Mouse (Mus musculus) right cerebral cortex, adult 2 months (tissue): Measurements from ENCODE around the gene Tle4.

Experiments
- DNase-seq, 2 experiments: peaks; one replicate each; pipeline ENCODE4 v3.0.0; 2021 to 2022; ENCODE audit warnings: low spot score in 2 of 2

Tle4 gene

DNA sequence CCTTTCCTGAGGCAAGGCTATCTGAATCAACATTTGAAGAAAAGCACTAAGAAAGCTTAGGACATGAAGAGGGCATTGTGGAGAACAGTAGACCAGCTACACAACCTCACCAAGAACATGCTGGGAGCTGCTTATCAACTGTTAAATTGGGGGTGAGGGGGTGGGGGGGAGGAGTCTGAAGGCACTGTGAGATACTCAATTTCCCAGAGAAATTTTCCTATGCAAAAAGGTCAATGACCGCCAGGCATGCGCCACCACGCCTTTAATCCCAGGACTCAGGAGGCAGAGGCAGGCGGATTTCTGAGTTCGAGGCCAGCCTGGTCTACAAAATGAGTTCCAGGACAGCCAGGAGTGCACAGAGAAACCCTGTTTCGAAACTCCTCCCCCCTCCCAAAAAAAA lies 65.0 kb downstream of the Tle4 start:
- no peak for DNase-seq

DNA sequence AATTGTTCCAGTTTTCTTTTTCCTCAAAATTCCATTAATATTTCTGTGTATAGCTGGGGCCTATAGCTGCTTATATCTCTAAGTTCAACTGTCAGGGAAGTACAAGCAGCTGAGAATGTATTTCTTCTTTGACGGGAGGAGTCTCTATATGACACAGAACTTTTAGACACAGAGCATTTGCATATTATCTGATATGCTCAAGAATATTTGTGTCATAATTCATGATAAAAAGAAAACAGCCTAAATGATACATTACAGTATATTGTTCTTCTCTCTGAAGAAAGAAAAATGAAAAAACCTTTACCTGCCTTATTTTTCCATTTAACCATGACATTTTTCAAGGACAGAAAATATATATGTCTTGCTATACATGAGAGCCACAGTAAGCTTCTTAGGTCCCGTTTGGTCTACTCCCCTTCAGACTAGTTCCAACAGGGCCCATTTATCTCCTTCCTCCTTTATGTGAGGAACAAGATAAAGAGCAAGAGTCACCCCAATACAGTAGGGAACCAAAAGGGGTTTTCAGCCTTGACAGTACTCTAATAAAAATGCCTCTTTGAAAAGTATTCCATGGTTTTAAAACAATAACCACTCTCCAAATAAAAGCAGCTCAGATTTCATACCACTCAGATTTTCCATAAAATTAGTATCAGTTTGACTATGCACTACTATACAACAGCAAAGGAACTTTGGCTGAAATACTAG lies 77.6 kb downstream of the Tle4 start:
- DNase-seq: no peak

DNA sequence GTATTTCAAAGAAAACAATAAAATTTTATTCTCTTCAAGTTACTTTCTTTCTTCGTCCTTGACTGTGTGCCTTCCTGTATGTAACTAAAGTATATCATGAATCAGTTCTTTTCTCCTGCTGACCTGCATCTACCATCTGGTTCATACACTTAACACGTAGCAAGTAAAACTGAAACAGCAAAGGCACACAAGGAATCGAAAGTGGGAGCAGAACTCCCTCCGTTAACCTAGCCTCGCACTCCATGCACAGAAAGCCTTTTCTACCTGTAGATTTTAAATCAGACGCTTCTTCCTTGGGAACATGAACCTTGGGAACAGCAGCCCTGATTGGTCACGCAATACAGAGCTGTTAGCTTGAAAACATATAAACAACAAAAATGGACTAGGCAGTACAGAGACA lies 78.7 kb downstream of the Tle4 start:
- DNase-seq: no peak

DNA sequence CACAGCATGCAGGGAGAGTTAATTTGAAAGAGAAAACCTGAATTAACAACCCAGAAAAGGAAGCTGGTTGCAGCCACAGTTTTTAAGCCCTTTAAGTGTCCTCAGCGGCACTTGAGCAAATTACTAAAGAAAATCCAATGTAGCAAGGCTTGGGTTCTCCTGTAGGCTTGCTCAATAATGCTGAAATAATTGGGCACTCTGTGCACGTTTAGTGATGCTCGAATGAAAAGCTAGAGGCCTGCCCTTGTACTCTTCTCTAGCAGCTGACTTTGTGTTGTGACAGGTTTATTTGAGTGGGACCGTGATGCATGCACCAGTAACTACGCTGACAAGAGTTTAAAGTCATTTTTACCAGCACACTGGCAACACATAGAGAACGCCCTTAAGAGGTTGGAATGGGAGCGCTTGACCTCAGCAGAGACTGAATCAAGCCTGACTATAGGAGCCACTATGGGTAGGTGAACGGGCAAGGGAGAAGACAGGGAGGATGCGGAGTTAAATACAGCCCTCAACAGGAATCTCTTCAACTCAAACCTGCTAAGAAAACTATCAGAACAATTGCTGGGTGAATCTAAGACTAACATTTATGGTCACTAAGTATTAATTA lies 79.3 kb downstream of the Tle4 start:
- DNase-seq: no peak

DNA sequence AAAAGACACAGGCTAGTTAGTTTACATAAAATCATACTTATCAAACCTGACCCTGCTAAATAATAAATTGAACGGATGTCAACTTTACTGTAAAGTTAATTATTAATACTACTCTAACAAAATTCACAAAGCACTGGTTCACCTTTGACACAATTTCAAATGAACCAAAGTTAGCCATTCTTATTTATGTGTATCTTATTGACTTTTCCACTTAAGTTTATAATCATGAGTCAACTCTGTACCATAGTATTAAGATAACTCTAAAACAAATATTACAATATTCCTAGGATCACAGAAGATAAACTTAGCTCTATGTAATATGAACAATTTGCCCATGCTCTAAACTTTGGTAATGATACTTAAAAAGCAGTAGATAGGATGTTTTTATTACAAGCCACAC lies 81.4 kb downstream of the Tle4 start:
- DNase-seq: no peak

DNA sequence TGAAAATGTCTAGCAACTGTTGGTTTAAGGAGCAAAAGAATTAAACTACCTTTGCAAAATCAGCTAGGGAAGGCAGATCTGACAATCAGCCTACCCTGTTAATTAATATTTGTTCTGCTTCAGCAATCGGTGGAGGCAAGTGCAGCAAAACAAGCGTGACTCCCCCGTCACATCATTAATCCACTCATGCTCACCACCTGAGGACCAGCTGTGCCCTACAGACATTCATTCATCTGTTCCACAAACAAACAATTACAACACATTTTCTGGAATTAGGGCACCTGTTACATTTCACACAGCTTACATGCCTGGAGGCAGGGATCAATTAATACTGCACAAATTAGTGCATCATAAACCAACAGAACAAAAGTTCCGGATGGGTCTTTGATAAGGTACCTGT lies 89.0 kb downstream of the Tle4 start:
- no peak for DNase-seq

DNA sequence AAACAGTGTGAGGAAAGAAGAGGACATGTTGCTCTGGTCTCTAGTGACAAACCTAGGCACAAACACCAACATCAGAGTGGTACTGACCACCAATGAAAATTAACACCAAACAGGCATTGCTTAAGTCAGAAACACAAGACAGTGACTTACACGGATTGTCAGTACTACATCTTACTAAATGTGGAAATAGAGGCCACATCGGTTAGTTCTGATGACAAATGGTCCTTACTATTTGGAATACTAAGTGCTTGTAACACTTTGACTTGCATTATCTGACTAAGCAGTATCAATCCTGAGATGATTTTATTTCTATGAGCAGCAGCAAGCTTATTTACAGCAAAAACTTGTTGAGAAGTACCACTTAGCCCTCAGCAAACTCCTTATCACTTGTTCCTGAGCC lies 89.9 kb downstream of the Tle4 start:
- no peak for DNase-seq

DNA sequence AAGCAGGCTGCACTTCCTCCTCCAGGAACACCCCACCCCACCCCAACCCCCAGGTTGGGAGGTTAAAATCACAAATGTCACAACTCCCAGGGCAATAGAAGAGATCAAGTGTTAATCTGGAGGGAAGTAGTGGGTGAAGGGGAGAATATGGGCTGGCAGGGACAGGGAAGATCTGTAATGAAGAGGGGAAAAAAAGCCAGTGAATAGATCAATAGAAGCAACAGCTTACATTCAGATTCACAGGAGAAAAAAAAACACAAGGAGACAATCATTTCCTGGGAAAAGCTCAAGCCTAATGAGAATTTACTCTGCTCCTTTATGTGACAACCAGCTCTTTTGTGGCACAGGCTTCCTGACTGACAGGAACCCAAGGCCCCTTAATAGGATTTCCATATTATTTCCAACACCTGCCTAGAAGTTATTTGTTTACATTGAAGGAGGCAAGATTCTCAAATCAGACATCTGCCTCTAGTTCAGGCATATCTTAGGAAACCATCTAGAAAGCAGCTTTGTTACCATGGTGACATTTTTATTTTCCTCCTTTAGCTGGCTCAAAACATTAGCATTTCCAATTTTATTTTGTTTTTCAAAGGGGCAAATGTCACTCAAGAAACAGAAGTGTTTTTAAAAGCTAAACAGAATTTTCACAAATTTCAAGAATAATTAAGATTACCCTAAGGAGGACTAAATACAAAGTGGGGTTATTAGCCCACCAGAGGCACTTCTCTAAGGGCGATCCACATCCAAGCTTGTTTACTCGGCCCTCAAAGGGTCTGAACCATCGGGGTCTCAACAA lies 90.8 kb downstream of the Tle4 start:
- no peak for DNase-seq

DNA sequence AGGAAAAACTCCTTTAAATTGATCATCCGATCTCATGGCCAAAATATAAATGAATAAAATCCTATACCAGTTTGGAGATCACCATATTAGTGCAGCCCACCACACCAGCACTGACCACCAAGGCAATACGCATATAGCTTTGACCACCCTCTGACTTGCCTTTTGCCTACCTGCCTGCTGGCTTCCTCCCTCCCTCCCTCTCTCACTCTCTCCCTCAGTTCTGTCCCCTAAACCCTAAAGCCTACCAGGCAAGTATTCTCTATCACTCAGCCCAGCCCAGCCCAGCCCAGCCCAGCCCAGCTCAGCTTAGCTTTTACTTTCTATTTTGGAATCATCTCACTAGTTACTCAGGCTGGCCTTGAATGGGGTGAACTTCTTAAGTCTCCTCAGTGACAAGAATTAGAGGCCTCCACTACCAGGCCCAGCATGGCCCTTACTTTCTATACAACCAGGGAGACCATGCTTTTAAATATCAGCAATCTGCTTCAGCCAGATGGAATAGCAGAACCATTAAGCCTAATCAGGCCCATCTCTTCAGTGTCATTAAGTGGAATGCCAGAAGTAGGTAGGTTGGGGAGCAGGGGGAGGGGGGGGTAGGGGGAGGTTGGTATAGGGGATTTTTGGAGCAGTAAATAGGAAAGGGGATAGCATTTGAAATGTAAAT lies 91.8 kb downstream of the Tle4 start:
- DNase-seq: no peak

DNA sequence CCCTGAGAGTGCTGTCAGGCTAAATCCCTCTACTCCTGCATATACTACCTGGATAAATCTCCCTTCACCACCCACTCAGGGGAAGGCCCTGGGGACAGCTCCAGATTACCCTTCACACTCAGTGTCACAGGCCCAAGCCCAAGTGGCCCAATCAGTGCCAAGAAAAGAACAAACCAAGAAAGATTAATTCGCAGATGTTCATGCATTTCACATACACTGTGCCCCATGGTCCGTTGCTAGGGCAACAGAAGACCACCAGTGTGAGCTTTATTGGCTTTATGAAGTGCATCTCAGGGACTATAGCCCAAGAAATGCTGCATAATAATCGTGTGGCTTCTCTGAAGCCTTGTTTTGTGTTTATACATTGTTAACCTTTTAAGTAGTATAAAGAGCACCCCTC lies 92.5 kb downstream of the Tle4 start:
- no peak for DNase-seq

DNA sequence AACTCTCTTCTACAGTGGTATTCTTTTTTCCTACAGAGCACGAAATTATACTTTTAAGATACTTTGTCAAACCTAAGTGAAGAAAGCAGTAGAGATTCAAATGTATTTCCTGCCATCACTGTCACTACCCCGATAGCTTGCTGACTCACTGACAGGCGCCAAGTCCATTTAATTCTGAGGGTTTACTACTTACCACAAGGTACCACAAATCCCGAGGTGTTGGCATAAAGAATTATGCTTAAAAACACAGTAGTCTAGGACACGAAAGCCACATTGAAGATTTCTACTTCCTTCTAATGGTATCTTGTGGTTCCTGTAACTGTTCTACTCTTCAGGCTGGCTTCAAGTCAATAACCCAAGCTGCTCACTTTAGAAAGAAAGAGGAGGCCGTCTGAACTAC lies 94.0 kb downstream of the Tle4 start:
- no peak for DNase-seq

DNA sequence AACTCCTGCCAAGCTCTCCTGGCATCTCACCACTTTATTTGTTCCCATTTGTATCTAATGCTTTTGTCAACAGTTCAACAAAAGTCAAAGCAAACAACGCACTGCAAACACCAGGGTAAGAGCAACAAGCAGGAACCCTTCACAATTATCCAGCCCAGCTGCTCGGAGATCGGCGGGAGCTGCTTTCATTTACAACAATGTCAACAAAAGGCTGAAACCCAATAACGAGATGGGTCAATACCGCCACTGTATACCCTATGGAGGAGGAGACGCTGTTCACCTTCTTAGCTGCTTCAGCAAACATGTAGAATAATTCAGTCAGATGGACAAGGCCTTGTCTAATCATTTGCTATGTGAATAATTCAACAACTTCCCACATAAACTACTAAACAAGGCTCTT lies 95.6 kb downstream of the Tle4 start:
- no peak for DNase-seq

DNA sequence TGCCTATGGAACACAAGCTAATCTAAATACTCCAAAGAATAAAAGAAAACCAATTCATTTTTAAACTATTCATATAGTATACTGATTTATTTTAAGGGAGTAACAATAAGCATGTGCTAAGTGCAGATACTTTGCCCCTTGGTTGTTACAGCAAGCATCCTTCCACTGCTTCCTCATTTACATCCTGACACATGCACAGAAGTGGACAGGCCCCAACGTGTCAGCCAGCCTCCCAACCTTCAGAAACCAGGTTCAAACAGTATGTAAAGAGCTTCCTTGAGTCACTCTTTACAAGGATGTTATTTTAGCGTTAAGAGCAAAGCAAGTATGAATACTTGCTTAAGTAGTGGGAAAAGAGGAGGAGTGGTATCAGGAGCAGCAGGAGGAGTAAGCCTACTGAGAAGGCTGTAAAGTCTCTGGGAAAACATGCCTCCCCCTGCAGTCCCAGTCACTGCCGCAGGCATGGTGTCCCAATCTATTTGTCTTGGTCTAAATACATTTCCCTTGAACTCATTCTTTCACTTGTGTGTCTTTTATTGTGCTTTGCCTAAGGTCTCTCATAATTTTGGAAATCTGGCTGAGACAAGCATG lies 97.9 kb downstream of the Tle4 start:
- no peak for DNase-seq

DNA sequence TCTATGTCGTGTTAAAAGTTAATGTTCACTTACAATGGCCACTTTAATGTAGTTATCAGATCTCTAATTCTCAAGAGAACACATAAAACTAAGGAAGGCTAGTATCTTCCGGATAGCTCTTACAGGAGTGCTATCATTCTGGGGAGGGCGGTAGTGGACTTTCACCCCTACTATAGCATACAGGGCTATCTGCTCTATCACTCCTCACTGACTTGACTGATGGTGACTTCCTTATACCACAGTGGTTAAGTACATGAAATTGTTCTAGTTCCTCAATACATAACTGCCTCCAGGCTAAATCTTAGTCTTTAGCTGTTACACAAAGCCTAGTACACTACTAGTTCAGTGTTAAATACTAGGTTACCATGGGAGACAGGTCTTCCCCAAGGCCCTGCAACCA lies 104.8 kb downstream of the Tle4 start:
- no peak for DNase-seq

DNA sequence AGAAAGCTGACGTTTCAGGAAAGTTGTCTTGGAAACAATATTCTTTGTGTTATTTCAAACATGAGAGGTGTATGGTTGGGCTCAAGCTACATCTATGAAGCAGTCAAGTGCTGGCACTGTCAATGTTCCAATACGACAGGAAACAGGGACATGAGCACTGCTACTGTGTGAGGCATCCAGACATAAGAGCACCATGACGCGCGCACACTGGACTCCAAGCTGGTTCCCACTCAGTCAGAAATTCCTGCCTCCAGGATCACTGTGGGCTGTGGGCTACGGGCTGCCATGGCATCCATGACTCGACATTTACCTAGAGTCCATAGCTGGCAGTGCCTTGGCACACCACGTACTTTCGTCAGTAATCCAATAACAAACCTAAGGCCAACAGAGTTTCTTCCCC lies 110.7 kb downstream of the Tle4 start:
- no peak for DNase-seq

DNA sequence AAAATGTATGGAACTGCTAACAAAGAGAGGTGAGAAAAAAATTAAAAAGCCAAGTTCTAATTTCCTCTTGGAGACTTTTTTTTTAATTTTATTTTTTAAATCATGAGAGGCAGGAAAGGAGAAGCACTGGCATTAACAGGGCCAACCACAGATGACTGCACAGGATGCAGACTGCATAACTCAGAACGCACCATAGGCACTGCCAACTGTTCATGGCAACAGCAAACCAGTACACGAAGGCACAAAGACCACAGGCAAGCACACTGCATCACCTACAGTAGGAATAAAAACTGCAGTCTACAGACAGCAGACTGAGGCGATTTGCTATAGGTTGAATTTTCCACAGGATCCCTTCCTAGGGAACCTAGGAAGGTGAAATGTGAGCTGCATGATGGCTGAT lies 112.7 kb downstream of the Tle4 start:
- no peak for DNase-seq

DNA sequence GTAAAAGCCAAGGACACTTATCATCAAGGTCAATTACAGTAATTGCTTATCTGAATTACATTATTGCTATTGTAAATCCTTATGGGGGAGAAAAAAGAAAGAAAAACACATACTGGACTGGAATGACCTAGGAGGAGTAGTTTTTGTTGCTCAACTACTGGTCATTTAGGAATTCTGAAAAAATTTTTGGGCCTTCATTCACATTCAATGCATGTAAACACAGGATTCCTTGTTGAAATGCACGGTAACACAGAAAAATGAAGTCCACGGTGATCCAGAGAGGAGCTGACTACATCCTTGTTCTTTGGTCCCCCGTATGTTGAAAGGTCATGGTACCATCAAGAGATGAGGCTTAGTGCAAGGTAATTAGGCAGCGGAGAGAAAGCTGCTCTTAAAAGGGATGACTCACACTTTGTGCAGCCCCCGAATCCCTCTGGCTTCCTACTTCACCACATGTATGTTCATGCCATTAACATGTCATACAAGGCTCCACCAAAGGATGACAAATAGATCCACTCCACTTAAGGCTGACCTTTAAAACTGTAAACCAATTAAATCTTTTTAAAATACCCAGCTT lies 115.2 kb downstream of the Tle4 start:
- DNase-seq: no peak

DNA sequence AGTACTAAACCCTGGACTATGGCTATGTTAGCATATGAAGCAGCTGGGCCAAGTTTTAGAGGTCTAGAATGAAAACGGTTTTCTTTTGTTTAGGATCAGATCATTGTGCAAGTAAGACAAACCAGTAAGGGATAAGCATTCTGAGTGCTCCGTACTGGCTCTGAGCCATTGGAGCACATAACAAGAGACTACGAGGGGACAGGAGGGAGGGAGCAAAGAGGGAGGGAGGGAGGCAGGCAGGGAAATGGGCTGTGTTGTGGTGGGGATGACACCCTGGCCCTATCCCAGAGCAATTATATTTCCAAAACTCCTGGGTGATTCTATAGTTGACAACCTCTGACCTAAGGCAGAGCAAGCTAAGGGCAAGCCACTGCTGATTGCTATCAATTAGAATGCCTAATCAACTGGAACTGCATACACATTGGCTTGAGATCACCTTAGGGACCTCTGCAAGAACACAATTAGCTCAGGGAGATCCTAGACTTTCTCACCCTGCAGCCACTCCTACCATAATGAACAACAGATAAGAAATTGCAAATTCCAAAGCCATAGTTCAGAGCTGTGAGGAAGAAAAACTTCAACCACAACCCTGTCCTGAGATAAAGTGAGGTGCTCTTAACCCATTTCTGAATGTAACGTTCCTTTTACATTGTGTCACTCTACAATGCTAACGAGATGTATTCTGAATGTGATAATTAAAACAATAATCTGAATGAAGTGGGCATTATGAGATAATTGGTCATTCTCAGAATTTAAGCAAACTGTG lies 115.9 kb downstream of the Tle4 start:
- DNase-seq: no peak

DNA sequence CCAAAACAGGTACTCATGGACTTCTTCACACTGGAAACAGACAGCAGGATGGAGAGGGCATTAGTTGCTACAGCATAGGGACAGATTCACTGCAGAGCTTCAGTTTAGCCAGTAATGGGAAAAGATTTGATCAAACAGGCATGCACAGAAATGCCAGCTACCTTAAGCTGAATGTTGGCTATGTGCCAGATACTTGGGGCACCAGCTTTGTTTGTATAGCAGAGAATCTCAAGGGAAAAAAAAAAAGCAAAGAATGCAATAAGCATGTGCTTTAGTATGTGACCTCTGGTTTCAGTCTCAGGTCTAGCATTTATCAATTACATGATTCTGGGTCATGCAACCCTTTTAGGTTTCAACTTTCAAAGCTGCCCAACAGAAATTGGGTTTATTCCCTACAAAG lies 118.1 kb downstream of the Tle4 start:
- DNase-seq: no peak

DNA sequence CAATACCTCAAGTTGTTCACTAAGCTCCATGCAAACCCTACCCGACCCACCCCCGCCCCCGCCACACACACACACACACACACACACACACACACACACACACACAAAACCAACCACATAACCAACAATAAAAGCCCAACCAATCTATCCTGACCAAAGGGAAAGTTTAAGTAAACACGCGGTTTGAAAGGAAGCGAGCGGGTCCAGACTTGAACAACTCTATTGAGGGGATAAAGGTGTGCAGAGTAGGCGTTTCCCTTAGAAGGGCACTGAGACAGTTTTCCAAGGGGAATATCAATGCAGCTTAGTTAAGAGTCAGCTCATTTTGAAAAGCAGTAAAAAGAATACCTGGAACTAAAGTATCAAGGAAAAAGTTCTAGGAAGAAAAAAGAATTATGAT lies 128.5 kb downstream of the Tle4 start:
- DNase-seq: no peak

DNA sequence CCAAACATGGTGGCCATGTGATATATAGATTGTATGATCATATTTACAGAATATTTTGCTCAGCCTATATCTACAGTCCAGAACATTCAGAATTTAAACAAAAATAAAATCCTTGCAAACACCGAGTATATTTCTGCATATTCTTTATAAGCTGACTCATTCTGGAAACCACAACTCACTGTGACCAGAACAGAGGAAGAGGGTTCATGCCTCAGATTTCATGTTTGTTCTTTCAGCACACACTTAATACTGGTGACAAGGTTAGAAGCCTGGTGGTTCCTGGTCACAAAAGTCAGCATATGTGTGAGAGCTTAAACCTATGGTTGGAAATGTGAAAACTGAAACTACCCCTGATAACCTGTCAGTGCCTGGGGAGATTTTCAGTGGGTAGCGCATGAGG lies 129.1 kb downstream of the Tle4 start:
- no peak for DNase-seq
